Mouse (Mus musculus) spleen, postnatal 36 days (tissue): ENCODE data around the gene Hat1.
"Not testable (repeated sequence)": the region's sequence is repeated elsewhere in the genome, so short reads cannot be mapped to it uniquely, and the experiment has no call there.

Experiments used
- DNase-seq, 2 experiments: peaks; one replicate each; pipeline ENCODE4 v3.0.0; 2022; ENCODE audit warnings: low spot score in 2 of 2, mixed read lengths in 1 of 2

The Hat1 gene

GRCm38 (mm10) chr2:71388951-71389763 lies at the start of gene Hat1:
TSS of gene Hat1 (plus strand) at chr2:71388958.
- DNase-seq = peak; percentile 94 to 96

- no peak for DNase-seq
Measured at GRCm38 (mm10) chr2:71340126-71340525, 48.6 kb upstream of the Hat1 start.

- no peak for DNase-seq
Measured at GRCm38 (mm10) chr2:71343884-71344640, 44.7 kb upstream of the Hat1 start.

GRCm38 (mm10) chr2:71347160-71347559 lies 41.6 kb upstream of the Hat1 start:
- no peak for DNase-seq

GRCm38 (mm10) chr2:71347732-71348490 lies 40.8 kb upstream of the Hat1 start:
- no peak for DNase-seq

- no peak for DNase-seq
Measured at GRCm38 (mm10) chr2:71349511-71349910, 39.2 kb upstream of the Hat1 start.

GRCm38 (mm10) chr2:71350181-71350580 lies 38.6 kb upstream of the Hat1 start:
- DNase-seq = no peak

GRCm38 (mm10) chr2:71350904-71351726 lies 37.6 kb upstream of the Hat1 start:
- DNase-seq = no peak

- DNase-seq = no peak
Measured at GRCm38 (mm10) chr2:71351727-71351987, 37.1 kb upstream of the Hat1 start.

GRCm38 (mm10) chr2:71353306-71354054 lies 35.3 kb upstream of the Hat1 start:
- DNase-seq = no peak

GRCm38 (mm10) chr2:71354055-71354425 lies 34.7 kb upstream of the Hat1 start:
- no peak for DNase-seq

GRCm38 (mm10) chr2:71358347-71358746 lies 30.4 kb upstream of the Hat1 start:
- no peak for DNase-seq

- no peak for DNase-seq
Measured at GRCm38 (mm10) chr2:71360192-71360591, 28.6 kb upstream of the Hat1 start.

- DNase-seq = no peak
Measured at GRCm38 (mm10) chr2:71366618-71367124, 22.1 kb upstream of the Hat1 start.

GRCm38 (mm10) chr2:71367125-71367880 lies 21.5 kb upstream of the Hat1 start, which contains the start of gene Slc25a12:
TSS of gene Slc25a12 (minus strand) at chr2:71367749.
- peak; percentile 79 to 85 for DNase-seq

GRCm38 (mm10) chr2:71368086-71368485 lies 20.7 kb upstream of the Hat1 start:
- no peak for DNase-seq

- DNase-seq = no peak
Measured at GRCm38 (mm10) chr2:71371790-71372189, 17.0 kb upstream of the Hat1 start.

- DNase-seq = not testable (repeated sequence)
Measured at GRCm38 (mm10) chr2:71372261-71372660, 16.5 kb upstream of the Hat1 start.

- no peak for DNase-seq
Measured at GRCm38 (mm10) chr2:71374275-71375155, 14.2 kb upstream of the Hat1 start.
